Mouse (Mus musculus) large intestine, adult 2 months (tissue): ENCODE measurements at regions not wholly inside any gene's neighbourhood (a gene's known extent, or its start where the extent isn't known, plus 50 kb on each side); places are given as distances from the start of the nearest gene placed in this dataset.

Experiments
- DNase-seq: peaks from one replicate; pipeline ENCODE4 v3.0.0-alpha.2; 2012; ENCODE audit warnings: low read depth, low spot score
- WGBS: fragments of 180-500 bp; shearing (Covaris S2); methylation state at CpG from one replicate; pipeline ENCODE4 v1.1.7; 2018; 5-methylcytosine and 5-hydroxymethylcytosine counted together

DNA sequence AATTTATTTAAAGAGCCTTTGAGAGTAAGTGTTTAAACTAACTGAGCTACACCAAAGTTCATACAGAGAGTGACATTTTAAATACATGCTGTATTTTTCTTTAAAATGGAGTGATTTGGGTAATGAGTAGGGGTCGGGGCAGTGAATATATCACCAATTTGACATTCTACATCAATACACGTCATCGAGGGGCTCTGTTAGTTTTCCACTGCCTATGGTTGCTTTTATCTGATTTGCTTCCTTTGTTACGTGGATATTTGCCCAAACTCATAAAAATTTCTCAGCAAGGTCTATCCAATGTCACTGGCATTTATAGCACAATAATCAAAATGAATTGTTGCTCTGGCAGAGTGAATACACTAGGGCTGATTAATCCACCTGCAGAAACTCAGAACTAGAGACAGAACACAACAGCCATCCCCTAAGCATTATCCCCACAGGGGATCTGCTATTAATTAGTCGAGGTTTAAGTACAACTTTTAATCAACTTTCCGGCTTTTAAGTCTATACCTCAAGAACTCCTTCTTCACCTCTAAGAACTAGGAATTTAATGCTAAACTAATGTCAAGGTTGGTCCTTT is 400.1 kb upstream of the Sptlc3 start:
- no peak for DNase-seq
- 56% methylated on average over 6 of the region's 6 CpGs for WGBS

DNA sequence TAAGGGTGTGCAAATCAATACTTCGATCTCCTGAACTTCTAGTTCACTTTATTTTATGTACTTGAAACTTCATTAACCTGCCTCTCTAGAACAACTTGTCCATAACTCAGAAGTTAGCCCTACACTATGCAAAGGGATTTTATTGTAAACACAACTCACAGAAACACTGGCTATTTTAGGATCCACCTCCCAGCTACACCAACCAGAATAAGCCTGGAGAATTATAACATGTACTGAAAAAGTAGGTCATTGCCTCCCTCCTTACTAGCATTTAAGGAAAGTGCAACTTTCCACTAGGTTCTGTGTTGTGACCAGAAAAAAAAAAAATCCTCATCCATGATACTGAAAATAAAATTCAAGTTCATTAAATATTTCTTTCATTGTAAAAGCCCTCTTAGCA is 382.0 kb upstream of the Sptlc3 start:
- WGBS: 70% methylated on average over 1 of the region's 1 CpGs
- DNase-seq: no peak

DNA sequence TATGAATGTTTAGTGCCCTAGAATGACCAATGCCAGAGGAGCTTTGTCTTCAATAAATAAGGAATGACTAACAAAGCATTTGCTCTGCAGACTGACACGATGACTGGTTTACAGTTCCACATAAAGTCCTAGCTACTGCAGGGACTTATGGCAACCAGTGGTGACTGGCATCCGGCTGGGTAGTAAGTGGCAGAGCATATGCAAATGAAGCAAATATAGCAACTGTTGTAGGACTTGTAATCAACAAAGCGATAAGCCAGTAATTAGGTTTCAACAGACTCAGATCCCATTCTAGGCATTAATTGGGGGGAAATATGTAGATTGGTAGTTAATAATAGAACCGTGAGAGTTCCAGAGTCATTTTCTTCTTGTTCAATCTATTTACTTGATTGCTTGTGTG is 379.2 kb upstream of the Sptlc3 start:
- WGBS: 83% methylated on average over 4 of the region's 4 CpGs
- DNase-seq: no peak

DNA sequence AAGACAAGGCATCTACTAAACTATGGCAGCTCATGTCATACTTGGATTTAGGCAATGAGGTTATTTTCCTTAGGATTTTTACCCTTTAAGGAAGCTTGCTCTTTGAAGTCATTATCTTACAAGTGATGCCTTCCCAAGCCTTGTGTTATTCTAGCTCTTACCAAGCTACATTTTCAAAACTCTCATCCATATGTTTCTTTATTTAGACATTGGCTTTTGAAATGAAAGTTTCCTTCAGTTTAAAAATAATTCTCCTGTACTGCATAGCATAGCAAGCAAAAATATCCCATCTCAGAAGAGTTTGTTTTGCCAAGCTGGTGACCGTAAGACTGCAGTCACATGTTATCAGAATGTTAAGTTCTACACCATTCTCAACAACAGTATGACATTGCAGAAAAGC is 372.8 kb upstream of the Sptlc3 start:
- WGBS: 89% methylated on average over 1 of the region's 1 CpGs
- DNase-seq: no peak

DNA sequence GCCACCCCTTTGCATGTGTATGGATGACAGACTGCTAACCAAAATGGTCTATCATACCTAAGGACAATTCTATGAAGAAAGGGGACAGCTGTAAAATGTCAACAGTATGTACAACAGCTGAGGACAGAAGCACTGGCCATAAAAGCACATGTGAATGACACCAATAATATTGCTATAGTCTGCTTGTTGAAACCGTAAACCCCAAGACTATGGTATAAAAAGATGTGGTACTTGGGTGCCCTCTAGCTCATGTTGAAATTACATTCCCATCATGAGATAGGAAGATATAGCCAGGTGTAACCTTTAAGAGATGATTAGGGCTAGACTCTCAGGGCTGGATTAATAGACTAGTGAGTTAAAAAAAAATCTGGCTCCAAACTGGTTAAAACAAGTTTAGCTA is 361.6 kb upstream of the Sptlc3 start:
- 33% methylated on average over 1 of the region's 1 CpGs for WGBS
- DNase-seq: no peak

DNA sequence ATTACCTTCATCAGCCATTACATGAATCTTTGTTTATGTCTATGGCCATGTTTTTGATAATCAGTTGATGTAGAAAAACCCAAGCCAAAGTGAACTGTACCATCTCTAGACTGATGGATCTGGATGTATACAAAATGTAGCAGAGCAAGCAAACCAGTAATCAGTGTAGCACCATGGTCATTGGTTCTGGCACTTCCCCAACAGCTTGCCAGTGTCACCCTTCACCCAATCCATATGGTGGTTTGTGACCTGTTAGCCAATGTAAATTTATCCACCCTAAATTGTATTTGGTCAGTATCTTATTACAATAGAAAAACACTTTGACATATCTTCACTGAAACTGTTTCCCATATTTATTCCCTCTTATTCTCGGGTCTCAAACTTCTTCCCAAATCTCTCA is 346.7 kb upstream of the Sptlc3 start:
- DNase-seq: no peak
- WGBS: 66% methylated on average over 1 of the region's 1 CpGs

DNA sequence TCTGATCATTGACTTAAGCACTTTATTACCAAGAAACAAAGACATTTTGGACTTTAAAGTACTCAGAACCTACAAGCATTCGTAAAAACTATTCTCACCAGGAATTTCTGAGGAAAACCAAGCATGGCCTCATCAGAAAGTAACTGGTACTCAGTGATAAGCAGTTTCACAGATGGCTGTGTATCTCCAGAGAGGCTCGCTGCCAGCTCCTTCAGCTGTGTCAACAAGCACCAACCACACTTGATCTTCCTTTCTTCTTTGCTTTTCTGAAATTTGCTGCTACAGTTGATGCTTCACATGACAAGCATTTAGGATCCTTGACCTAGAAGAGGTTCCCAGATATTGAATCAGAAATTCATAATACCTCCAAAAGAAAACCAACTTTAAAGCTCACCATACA is 314.1 kb upstream of the Sptlc3 start:
- no peak for DNase-seq
- 59% methylated on average over 2 of the region's 2 CpGs for WGBS

DNA sequence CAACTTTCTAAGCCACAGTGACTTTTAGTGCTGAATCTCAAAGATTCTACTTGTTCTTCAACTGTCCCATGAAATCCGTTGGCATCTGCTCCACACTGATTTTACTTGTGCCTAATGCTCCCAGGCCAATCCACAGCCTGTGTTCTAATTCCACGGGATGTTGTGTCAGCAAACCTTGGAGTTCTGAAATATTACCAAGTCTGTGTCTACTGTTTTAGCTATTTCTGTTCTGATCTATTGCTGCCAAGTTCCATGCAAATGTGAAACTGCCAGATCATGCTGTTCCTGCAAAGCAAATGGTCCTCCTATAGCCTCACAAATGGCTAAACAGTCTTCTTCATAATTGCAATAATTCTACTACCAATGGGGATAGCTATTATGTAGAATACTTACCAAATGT is 295.4 kb upstream of the Sptlc3 start:
- DNase-seq: no peak
- WGBS: 66% methylated on average over 2 of the region's 2 CpGs

DNA sequence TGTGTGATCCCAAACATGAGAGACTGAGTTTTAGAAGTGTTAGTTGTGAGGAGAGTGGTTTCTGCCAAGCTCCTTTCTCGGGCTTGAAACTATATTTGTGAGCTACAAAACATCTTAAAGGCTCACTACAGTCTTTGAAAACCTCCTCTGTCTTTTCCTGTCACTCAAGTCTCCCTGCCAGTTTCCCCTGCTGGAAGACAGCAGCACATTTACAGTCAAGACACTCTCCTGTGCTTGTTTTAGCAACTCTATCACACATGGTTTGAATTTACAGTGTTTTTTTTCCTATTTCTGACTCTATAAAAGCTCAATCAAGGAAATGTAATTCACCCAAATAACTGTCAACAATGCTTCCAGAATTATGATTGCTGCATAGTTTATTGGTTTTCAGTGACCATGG is 286.1 kb upstream of the Sptlc3 start:
- no peak for DNase-seq
- 22% methylated on average over 1 of the region's 1 CpGs for WGBS

DNA sequence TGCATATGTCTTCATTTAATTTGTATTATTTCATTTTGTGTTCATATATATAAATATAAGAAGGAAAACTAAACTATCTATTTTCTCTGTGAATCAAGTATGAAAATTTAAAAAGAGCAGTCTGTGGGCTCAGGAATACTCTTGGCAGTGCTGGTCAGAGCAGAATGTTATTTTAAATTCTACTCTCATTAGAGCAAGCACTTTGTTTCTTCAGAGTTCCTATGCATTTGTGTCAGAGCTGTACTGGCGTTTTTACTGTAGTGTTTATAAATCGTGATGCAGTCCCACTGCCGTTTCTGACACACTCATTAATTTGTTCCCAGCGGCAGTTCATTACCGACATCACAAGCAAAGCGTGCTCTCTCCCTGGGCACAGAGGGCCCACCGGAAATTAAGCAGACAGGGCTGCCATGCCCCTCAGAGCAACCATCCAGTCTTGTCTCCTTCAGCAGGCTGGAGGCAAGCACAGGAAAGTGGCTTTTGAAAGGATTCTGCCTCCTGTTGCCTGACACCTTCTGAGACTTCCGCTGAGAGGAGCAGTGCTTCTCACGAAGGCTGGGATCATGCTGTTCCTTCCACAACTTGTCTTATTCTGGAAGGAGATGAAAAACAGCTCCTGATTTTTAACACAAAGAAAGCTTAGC is 272.8 kb upstream of the Sptlc3 start:
- DNase-seq: no peak
- 49% methylated on average over 9 of the region's 9 CpGs for WGBS

DNA sequence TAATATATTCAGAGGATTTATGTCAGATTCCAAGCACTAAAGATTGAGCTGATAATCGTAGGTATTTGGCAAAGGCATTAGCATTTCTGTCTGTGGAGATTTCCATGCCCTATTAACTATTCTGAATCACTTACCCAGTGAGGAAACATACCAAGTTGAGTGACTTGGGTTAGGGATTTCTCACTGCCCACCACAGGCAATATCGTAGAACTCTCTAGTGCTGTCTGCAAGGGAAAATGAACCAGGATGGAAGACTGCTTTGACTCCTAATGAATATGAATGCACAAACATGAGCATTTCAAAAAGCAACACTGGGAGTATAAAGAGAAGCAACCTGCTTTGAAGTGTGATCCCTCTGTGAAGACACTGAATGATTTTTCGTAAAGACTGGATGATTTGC is 263.3 kb upstream of the Sptlc3 start:
- WGBS: 75% methylated on average over 3 of the region's 3 CpGs
- no peak for DNase-seq

DNA sequence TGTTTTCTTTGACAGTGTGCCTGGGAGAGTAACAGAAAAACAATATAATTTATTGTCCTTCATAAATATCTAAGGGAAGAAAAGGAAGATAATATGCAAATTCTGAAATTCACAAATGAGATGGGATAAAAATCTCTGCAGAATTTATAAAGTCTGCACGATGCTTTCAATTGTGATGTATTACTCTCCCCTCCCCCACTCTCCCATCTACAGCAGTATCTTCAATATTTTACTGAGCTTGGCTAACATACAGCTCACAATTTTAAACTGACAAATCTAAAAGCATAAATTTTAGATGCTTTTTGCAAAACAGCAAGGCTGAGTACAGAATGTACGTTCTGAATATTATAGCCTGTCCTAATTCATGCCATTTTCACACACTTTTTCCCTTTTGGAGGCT is 243.6 kb upstream of the Sptlc3 start:
- no peak for DNase-seq
- 68% methylated on average over 2 of the region's 2 CpGs for WGBS

DNA sequence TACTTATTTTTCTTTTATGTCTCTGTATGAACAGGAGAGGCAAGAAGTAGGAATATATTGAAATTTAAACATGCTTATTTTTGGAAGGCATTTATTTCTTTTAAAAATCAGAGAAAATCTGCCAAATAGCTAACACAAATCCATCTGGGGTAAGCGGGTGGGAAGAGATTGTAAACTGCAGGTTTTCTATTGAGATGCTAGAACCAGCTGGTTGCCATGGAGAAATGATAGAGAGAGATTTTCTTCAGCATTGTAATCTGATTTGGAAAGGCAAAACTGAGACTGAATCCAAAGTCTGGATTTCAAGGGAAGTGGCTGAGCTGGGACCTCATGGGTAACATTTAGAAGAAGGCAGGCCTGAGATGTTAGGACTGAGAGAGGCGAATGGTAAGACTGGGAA is 226.6 kb upstream of the Sptlc3 start:
- 84% methylated on average over 2 of the region's 2 CpGs for WGBS
- no peak for DNase-seq

DNA sequence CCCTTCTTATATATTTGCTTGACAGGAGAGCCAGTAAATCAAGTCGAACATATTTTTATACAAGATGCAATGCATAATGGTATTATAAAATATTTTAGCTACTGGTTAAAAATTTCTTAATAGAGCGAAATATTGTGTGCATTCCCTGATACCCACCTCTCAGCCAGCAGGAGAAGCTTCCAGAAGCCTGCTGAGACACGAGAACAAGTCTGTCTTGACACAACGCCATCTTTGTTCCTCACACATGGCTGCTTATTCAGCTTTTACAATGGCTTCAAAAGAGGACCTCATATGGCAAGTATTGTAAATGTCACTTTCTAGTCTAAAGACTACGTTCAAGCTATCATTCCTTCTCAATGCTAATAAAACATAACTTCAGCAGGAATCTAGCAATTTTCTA is 217.1 kb upstream of the Sptlc3 start:
- DNase-seq: no peak
- WGBS: 64% methylated on average over 5 of the region's 5 CpGs

DNA sequence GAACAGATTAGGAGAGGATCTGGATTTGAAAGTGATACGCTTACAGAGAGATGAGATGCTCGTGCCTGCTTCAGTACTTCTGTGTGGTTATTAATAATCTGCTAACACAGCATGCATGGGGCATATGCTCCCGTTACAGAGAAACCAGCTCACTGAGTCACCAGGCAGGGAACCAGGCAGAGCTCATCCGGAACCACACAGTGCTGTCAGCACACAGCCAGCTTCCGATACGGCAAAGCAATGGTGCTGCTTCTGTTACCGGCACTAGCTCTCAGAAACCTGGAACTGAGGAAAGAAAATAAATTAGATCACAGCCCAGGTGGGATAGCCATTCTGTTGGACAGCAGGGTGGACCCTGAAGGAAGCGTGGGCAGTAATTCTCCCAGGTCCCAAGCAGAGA is 216.1 kb upstream of the Sptlc3 start:
- DNase-seq: no peak
- WGBS: 90% methylated on average over 8 of the region's 8 CpGs

DNA sequence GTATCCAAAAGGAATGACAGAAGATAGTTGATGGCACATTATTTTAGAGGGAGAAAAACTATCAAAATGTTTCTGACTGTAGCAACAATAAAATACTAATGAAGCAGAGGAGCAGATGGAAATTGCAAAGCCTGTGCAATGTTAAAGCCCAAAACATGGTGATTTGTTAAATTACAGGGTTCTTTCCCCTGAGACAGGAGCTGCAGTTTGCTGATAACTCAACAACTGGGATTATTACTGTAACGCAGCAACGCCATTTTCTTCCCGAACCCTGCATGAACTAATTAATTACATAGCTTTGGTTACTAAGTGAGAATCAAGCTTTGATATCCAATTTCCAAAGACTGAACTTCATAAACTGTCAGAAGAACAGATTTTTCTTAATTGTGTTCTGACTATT is 212.7 kb upstream of the Sptlc3 start:
- 87% methylated on average over 3 of the region's 3 CpGs for WGBS
- no peak for DNase-seq

DNA sequence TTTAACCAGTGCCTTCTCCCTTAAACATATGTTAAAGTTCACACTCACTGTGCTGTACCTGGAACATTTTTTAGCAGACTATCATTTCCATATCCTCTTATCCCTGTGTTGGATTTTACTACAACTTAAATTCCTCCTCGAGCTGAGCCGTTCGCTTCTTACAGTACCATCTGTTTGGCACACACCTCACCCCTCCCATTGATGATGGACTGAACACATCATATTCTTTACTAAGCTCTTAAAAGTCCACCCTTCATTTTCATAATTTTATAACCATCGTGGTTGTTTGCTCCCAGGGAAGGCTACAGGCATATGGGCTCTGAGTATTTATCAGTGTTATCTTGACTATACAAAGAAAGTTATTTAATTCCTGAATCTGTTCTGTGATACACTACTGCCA is 209.4 kb upstream of the Sptlc3 start:
- WGBS: 80% methylated on average over 4 of the region's 4 CpGs

DNA sequence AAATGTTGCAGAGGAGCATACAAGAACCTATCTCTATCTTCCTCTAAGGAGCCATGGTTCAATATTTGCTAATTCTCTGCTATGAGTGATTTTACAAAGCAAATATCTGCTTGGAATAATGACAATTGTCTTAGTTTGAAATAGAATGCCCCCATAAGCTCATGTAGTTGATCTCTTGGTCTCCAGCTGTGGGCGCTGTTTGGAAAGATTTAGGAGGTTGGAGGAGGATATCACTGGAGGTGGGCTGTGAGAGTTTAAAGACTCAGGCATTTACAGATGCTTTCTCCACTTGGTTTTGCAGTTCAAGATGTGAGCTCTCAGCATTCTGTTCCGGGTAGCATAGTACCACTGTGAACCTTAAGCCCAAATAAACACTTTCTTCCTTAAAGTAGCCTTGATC is 207.3 kb upstream of the Sptlc3 start:
- whole genome bisulfite sequencing: 44% methylated on average over 2 of the region's 2 CpGs
- no peak for DNase-seq

More for the DNA sequence above, 209.4 kb upstream of the Sptlc3 start:
- no peak for DNase-seq

DNA sequence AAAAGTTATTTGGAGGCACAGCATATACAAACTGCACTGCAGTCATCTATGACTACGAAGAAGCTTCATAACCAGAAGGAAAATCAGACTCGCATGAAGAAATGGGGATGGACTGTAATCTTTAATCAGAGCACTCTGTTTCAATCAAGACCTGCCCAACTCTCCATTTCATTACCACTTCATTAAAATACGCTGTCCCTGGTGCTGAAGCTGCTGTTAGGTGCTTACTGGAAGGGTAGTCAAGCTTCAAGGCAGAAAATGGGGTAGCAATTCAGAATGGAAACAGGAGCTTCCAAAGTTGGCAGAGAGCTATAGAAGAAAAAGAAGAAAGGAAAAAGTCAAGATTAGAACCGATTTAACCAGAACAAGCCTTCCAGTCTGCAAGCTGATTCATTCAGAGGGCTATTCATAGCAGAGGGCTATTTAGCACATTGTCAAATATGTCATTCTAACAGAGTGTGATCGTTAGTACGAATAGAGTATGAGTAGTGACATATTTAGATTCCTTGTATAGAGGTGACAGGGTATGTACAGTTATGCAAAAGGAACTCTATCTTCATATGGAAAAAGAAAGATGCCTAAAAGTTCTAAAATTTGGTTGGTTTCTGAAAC is 195.1 kb upstream of the Sptlc3 start:
- WGBS: 65% methylated on average over 6 of the region's 6 CpGs
- no peak for DNase-seq

DNA sequence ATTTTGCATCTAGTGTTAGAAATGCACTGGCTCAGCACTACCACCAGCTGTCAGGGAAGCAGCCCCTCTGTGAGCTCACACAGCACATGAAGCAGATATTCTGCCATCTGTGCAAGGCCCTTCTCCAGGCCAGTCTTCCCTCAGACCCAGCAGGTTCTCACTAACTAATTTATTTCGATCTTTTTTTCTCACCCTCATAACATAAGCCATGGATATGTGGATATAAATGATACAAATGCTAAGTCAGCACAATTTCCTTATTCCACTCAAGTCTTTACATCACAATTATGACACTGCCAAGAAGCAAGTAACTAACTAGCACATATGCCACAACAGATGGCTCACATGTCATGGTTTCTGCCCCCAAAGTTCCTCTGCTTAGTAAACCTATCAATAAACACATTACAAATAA is 182.3 kb upstream of the Sptlc3 start:
- no peak for DNase-seq
- 68% methylated on average over 1 of the region's 1 CpGs for WGBS

DNA sequence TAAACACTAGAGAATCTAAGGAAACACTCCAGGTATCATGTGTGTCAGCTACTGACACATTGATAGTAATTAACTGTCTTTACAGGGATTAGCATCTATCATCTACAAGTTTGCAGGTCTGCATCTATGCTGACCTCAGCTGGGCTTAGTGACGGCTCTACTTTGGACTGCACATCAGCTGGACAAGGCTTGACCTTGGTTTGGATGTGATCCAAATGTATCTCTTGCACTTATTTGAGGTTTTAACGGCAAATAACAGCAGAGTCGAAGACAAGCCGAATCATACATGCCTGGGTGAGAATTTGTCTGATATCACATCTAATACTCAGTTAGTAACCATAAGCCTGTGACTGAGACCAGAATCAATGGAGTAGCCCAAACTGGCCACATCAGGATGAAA is 181.7 kb upstream of the Sptlc3 start:
- 76% methylated on average over 4 of the region's 4 CpGs for WGBS
- no peak for DNase-seq

DNA sequence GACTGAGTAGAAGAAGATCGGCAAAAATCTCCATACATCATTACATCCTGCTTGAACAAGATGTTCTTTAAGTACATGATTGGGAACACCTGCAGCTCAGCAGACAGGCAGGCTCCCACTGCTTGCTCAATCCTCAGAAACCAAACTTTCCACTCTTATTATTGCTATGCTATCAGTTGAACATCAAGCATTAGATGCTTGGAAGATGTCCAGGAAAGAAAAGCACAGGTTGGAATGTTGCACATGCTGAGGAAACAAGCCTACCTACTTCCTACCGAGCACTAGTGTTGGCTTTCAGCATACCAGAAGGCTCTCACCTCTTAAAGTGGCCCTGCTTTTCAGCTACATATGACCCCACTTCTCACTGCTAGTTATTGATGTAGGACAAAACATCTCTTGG is 171.2 kb upstream of the Sptlc3 start:
- 59% methylated on average over 2 of the region's 2 CpGs for WGBS
- no peak for DNase-seq
